In genomic region chr8:105261326-105261980, GRCm38 (mm10) we compare ENCODE assay signal across 23 mouse cellular contexts. TPM values are rescaled to one million over a fixed set of nuclear protein-coding genes. Genes with fewer than 3 reads are reported as not detected.
DNase-seq lines count a peak whose midpoint lies in the region; ATAC-seq and TF ChIP-seq lines count a peak whose summit lies in the region.
"Had no signal": no experiment of that assay in that cellular context is flagged by ENCODE, and none has a peak within 500 bp of the region (broad histone marks: within the 10 kb centered on the region; RNA-seq: fewer than 3 reads in every experiment).

No protein-coding gene starts in this region.

- peaks cover 6 to 16% of the 10 kb centered on the region in 2 experiments for H3K4me1 ChIP-seq in liver, embryonic 14.5 days (replicated peaks; ENCODE audit: control insufficient read depth in 2 of 2, insufficient read depth in 2 of 2, low read length in 1 of 2)
- H3K4me1 ChIP-seq in liver, embryonic 11.5 days (replicated peaks; ENCODE audit: control insufficient read depth, insufficient read depth, low read length) = peaks cover 27% of the 10 kb centered on the region
- no peaks in the 10 kb centered on the region for H3K4me1 ChIP-seq in ES-Bruce4 (ENCODE audit: control insufficient read depth, insufficient read depth, low read length)

- no peak overlapping the region for H3K27ac ChIP-seq in liver, embryonic 14.5 days
- no peak overlapping the region for H3K27ac ChIP-seq in liver, embryonic 11.5 days (ENCODE audit: low read depth, low read length)
- no peak overlapping the region for H3K27ac ChIP-seq in ES-Bruce4 (ENCODE audit: insufficient read depth, low read length)
- H3K27ac ChIP-seq: forebrain, embryonic 15.5 days; heart, embryonic 13.5 days; hindbrain, postnatal 0 days; kidney, embryonic 15.5 days; limb, embryonic 15.5 days; macrophage; midbrain, embryonic 13.5 days; stomach, postnatal 0 days had no signal

- no peak for TF ChIP-seq POLR2A in ES-Bruce4 (IDR thresholded peaks at IDR 0.05; ENCODE audit: insufficient read depth, low read length)

- H3K9ac ChIP-seq in liver, embryonic 14.5 days (replicated peaks) = no peak overlapping the region
- no peak overlapping the region for H3K9ac ChIP-seq in liver, embryonic 11.5 days (ENCODE audit: low read depth, low read length)
- no peak overlapping the region for H3K9ac ChIP-seq in ES-Bruce4 (ENCODE audit: low read depth, poor library complexity, severe bottlenecking)
- H3K9ac ChIP-seq: forebrain, embryonic 15.5 days; heart, embryonic 13.5 days; kidney, embryonic 15.5 days; limb, embryonic 15.5 days; midbrain, embryonic 13.5 days had no signal

- TF ChIP-seq EP300 in liver, embryonic 14.5 days (IDR thresholded peaks at IDR 0.05; ENCODE audit: low read depth) = no peak
- TF ChIP-seq EP300 in ES-Bruce4 (IDR thresholded peaks at IDR 0.05; ENCODE audit: insufficient read depth, low read depth, low read length) = no peak

- 0 out of 2 replicates have a peak, but pooled peaks have one; percentile 13 for TF ChIP-seq CTCF in liver, embryonic 14.5 days (IDR thresholded peaks at IDR 0.05; ENCODE audit: low read depth)
- TF ChIP-seq CTCF in ES-Bruce4 (IDR thresholded peaks at IDR 0.05; ENCODE audit: low read depth, low read length) = peak; percentile 4

- no peaks in the 10 kb centered on the region for H3K36me3 ChIP-seq in liver, embryonic 14.5 days (replicated peaks; ENCODE audit: control insufficient read depth, insufficient read depth, low read depth)
- H3K36me3 ChIP-seq in liver, embryonic 11.5 days (ENCODE audit: control insufficient read depth, insufficient read depth, low read length) = no peaks in the 10 kb centered on the region
- no peaks in the 10 kb centered on the region for H3K36me3 ChIP-seq in ES-Bruce4 (ENCODE audit: control insufficient read depth, insufficient read depth, low read length, poor library complexity, severe bottlenecking)
- H3K36me3 ChIP-seq: forebrain, embryonic 15.5 days; heart, embryonic 13.5 days; kidney, embryonic 15.5 days; limb, embryonic 15.5 days; midbrain, embryonic 13.5 days had no signal

- whole genome bisulfite sequencing in liver, embryonic 14.5 days (ENCODE audit: insufficient replicate concordance) = 66% methylated on average over 12 of the region's 12 CpGs
- 69% methylated on average over 12 of the region's 12 CpGs for WGBS in liver, embryonic 11.5 days

- no peak for ATAC-seq in liver, embryonic 14.5 days (ENCODE audit: insufficient read depth)
- no peak for ATAC-seq in liver, embryonic 11.5 days (replicated peaks; ENCODE audit: low FRiP score)
- ATAC-seq: forebrain, embryonic 15.5 days; hindbrain, postnatal 0 days; midbrain, embryonic 13.5 days had no signal

- H3K27me3 ChIP-seq in liver, embryonic 14.5 days (ENCODE audit: control insufficient read depth, insufficient read depth, low read length) = peaks cover 25% of the 10 kb centered on the region
- peaks cover 31% of the 10 kb centered on the region for H3K27me3 ChIP-seq in liver, embryonic 11.5 days (replicated peaks; ENCODE audit: control insufficient read depth, insufficient read depth, low read length)
- no peaks in the 10 kb centered on the region for H3K27me3 ChIP-seq in ES-Bruce4 (ENCODE audit: control insufficient read depth, insufficient read depth, low read length, poor library complexity, severe bottlenecking)

- no peaks in the 10 kb centered on the region for H3K9me3 ChIP-seq in liver, embryonic 14.5 days (ENCODE audit: control insufficient read depth, low read length)
- H3K9me3 ChIP-seq in liver, embryonic 11.5 days (ENCODE audit: control insufficient read depth, low read length) = peaks cover 5% of the 10 kb centered on the region; the same call in 1 of the 2 replicates
- H3K9me3 ChIP-seq in ES-Bruce4 (replicated peaks; ENCODE audit: control insufficient read depth, insufficient read depth, low read length, poor library complexity, severe bottlenecking) = no peaks in the 10 kb centered on the region
- H3K9me3 ChIP-seq: kidney, embryonic 15.5 days; limb, embryonic 15.5 days; midbrain, embryonic 13.5 days had no signal

- no peak for DNase-seq in liver, embryonic 14.5 days (ENCODE audit: low read depth in 3 of 3, low spot score in 3 of 3)
- DNase-seq in liver, embryonic 11.5 days (ENCODE audit: low spot score) = no peak
- DNase-seq in 3T3-L1 (ENCODE audit: low read depth, low spot score) = peak; percentile 34
- peak; percentile 82 for DNase-seq in R1 (ENCODE audit: low read depth, low spot score)
- DNase-seq in frontal cortex, postnatal 10 days (ENCODE audit: low spot score in 2 of 2) = no peak
- no peak for DNase-seq in thymus, postnatal 14 days
- DNase-seq: adrenal gland, postnatal 25 days; gastrocnemius, postnatal 10 days; heart, adult 18-20 months; heart, postnatal 14 days; kidney, adult 11 months; kidney, postnatal 36 days; left cerebral cortex, postnatal 4 days; lung, adult 2 months had no signal

- H3K4me2 ChIP-seq in liver, embryonic 14.5 days (ENCODE audit: low read depth) = no peak overlapping the region
- no peak overlapping the region for H3K4me2 ChIP-seq in liver, embryonic 11.5 days
- H3K4me2 ChIP-seq: forebrain, embryonic 15.5 days; heart, embryonic 13.5 days; kidney, embryonic 15.5 days; limb, embryonic 15.5 days; midbrain, embryonic 13.5 days had no signal

- no peak overlapping the region for H3K4me3 ChIP-seq in liver, embryonic 14.5 days (ENCODE audit: insufficient read depth in 1 of 2, low read depth in 2 of 2, low read length in 2 of 2)
- no peak overlapping the region for H3K4me3 ChIP-seq in liver, embryonic 11.5 days (ENCODE audit: low read depth, low read length)
- no peak overlapping the region for H3K4me3 ChIP-seq in ES-Bruce4 (ENCODE audit: low read depth, low read length)
- H3K4me3 ChIP-seq: forebrain, embryonic 15.5 days; heart, embryonic 13.5 days; kidney, embryonic 15.5 days; limb, embryonic 15.5 days; midbrain, embryonic 13.5 days had no signal

RNA-seq across cellular contexts. Expression of gene Tradd, which starts 3.0 kb away (rescaled TPM):
- polyA plus RNA-seq in liver, embryonic 14.5 days (2012; rRNA removed) = 5.5 and 6.0 TPM in 2 replicates
- 11.5 and 15.8 TPM in 2 replicates for polyA plus RNA-seq in liver, embryonic 14.5 days (2014; fragmentation: Nextera tagmentation; extraction: Ambion mirVana)
- 23.1 and 23.2 TPM in 2 replicates for polyA plus RNA-seq in liver, embryonic 11.5 days (2014; fragmentation: Nextera tagmentation; extraction: Ambion mirVana)
- polyA plus RNA-seq in ES-Bruce4 (2011; ENCODE audit: insufficient read depth, insufficient read length, low read depth, missing spikeins) = 4.7 and 5.6 TPM in 2 replicates

RNA-seq across cellular contexts. Expression of gene Fbxl8, which starts 3.0 kb away (rescaled TPM):
- polyA plus RNA-seq in liver, embryonic 14.5 days (2012; rRNA removed) = 1.0 and 1.3 TPM in 2 replicates
- polyA plus RNA-seq in liver, embryonic 14.5 days (2014; fragmentation: Nextera tagmentation; extraction: Ambion mirVana) = 0.75 and 0.83 TPM in 2 replicates
- polyA plus RNA-seq in liver, embryonic 11.5 days (2014; fragmentation: Nextera tagmentation; extraction: Ambion mirVana) = 2.0 and 2.4 TPM in 2 replicates
- polyA plus RNA-seq in ES-Bruce4 (2011; ENCODE audit: insufficient read depth, insufficient read length, low read depth, missing spikeins) = 1.5 and 1.9 TPM in 2 replicates

RNA-seq across cellular contexts. Expression of gene B3gnt9, which starts 6.5 kb away (rescaled TPM):
- 1.6 and 1.7 TPM in 2 replicates for polyA plus RNA-seq in liver, embryonic 14.5 days (2012; rRNA removed)
- polyA plus RNA-seq in liver, embryonic 14.5 days (2014; fragmentation: Nextera tagmentation; extraction: Ambion mirVana) = 2.3 and 3.1 TPM in 2 replicates
- polyA plus RNA-seq in liver, embryonic 11.5 days (2014; fragmentation: Nextera tagmentation; extraction: Ambion mirVana) = 4.2 and 4.4 TPM in 2 replicates
- 0.37 and 0.67 TPM in 2 replicates for polyA plus RNA-seq in ES-Bruce4 (2011; ENCODE audit: insufficient read depth, insufficient read length, low read depth, missing spikeins)

RNA-seq across cellular contexts. Expression of gene Hsf4, which starts 8.1 kb away (rescaled TPM):
- 0.03 TPM in 1 of 2 replicates, not detected in the other for polyA plus RNA-seq in liver, embryonic 14.5 days (2012; rRNA removed)
- polyA plus RNA-seq in liver, embryonic 14.5 days (2014; fragmentation: Nextera tagmentation; extraction: Ambion mirVana) = 0.08 TPM in 1 of 2 replicates, not detected in the other
- polyA plus RNA-seq in liver, embryonic 11.5 days (2014; fragmentation: Nextera tagmentation; extraction: Ambion mirVana) = 0.19 TPM in 1 of 2 replicates, not detected in the other
- 1.1 and 1.4 TPM in 2 replicates for polyA plus RNA-seq in ES-Bruce4 (2011; ENCODE audit: insufficient read depth, insufficient read length, low read depth, missing spikeins)
- polyA plus RNA-seq: heart, embryonic 13.5 days had no signal

RNA-seq across cellular contexts. Expression of gene Nol3, which starts 14.5 kb away (rescaled TPM):
- polyA plus RNA-seq in liver, embryonic 14.5 days (2012; rRNA removed) = 0.02 and 0.03 TPM in 2 replicates
- polyA plus RNA-seq in liver, embryonic 14.5 days (2014; fragmentation: Nextera tagmentation; extraction: Ambion mirVana) = not detected in 2 replicates
- polyA plus RNA-seq in liver, embryonic 11.5 days (2014; fragmentation: Nextera tagmentation; extraction: Ambion mirVana) = 0.14 and 0.51 TPM in 2 replicates
- polyA plus RNA-seq in ES-Bruce4 (2011; ENCODE audit: insufficient read depth, insufficient read length, low read depth, missing spikeins) = 0.94 and 1.4 TPM in 2 replicates

Comparison
In these comparisons a context has a peak if more than half of its experiments do, and no peak if none do; other contexts are left out.
1. DNase-seq: peak in 3T3-L1 (single experiment) and R1 (single experiment); none in liver, embryonic 14.5 days (0 of 3), liver, embryonic 11.5 days (single experiment), frontal cortex, postnatal 10 days (0 of 2) and thymus, postnatal 14 days (single experiment).